Mouse (Mus musculus) CH12.LX (cell line): ENCODE data around the gene Wdr63. TPM values are rescaled to one million over a fixed set of nuclear protein-coding genes. Genes with fewer than 3 reads are reported as not detected.
A peak's percentile ranks its signal among the peaks of the same experiment; 100 is the strongest.

Source experiments
- DNase-seq: peaks from one replicate; pipeline ENCODE4 v3.0.0-alpha.2; 2013; ENCODE audit errors: extremely low read depth
- H3K27ac ChIP-seq: 2 replicates; pipeline ENCODE4 v1.5.1; 2012; ENCODE audit warnings: low read depth, mild to moderate bottlenecking, control low read depth, moderate library complexity; ENCODE audit not compliant: insufficient read depth
- H3K27me3 ChIP-seq: replicated peaks from 2 replicates; pipeline ENCODE3; 2012; ENCODE audit warnings: inconsistent platforms
- H3K36me3 ChIP-seq, 2 experiments: replicated peaks in 1 of 2; 2 replicates each; pipeline versions ENCODE3 to v1.6.1; 2012; ENCODE audit warnings: inconsistent platforms in 1 of 2, low read length in 1 of 2, mild to moderate bottlenecking in 1 of 2, mixed read lengths in 1 of 2, moderate library complexity in 1 of 2; ENCODE audit not compliant: control insufficient read depth in 1 of 2, insufficient read depth in 1 of 2
- H3K4me1 ChIP-seq, 2 experiments: 2 replicates each; pipeline ENCODE4 v1.6.1; 2012; ENCODE audit warnings: inconsistent platforms in 1 of 2, moderate library complexity in 1 of 2; ENCODE audit not compliant: insufficient read depth in 2 of 2, control insufficient read depth in 1 of 2
- H3K4me2 ChIP-seq: 2 replicates; pipeline ENCODE4 v1.6.1; 2012; ENCODE audit warnings: low read depth, mild to moderate bottlenecking, control low read depth; ENCODE audit not compliant: poor library complexity, insufficient read depth, severe bottlenecking
- H3K4me3 ChIP-seq, 3 experiments: fragments of 150-350 bp in 1 of 3; sonication (generic) in 1 of 3; replicated peaks in 1 of 3; 2 replicates each; pipeline versions ENCODE3 to v1.5.1; 2011 to 2012; ENCODE audit warnings: low read depth in 2 of 3, low read length in 2 of 3, mild to moderate bottlenecking in 2 of 3, moderate library complexity in 2 of 3, control low read depth in 1 of 3, improper control_type of control experiment in 1 of 3, inconsistent platforms in 1 of 3, mixed read lengths in 1 of 3; ENCODE audit not compliant: poor library complexity in 1 of 3
- H3K79me2 ChIP-seq: replicated peaks from 2 replicates; pipeline ENCODE4 v1.6.1; 2012; ENCODE audit warnings: mild to moderate bottlenecking, moderate library complexity; ENCODE audit not compliant: control insufficient read depth, poor library complexity, insufficient read depth, severe bottlenecking; ENCODE audit errors: extremely low read depth
- H3K9ac ChIP-seq: 2 replicates; pipeline ENCODE4 v1.6.1; 2012; ENCODE audit warnings: low read depth, mild to moderate bottlenecking, control low read depth, moderate library complexity; ENCODE audit not compliant: insufficient read depth
- H3K9me3 ChIP-seq: replicated peaks from 2 replicates; pipeline ENCODE3; 2012; ENCODE audit warnings: low read length, inconsistent platforms, mixed read lengths
- BHLHE40 ChIP-seq: IDR thresholded peaks from 2 replicates; pipeline ENCODE4 v1.6.1; 2011; ENCODE audit warnings: mild to moderate bottlenecking, low read depth, low read length, improper control_type of control experiment
- CHD1 ChIP-seq: IDR thresholded peaks from 2 replicates; pipeline ENCODE4 v1.6.1; 2012; ENCODE audit warnings: low read depth, low read length, improper control_type of control experiment, inconsistent platforms
- CHD2 ChIP-seq: IDR thresholded peaks from 2 replicates; pipeline ENCODE4 v1.6.1; 2011; ENCODE audit warnings: low read length, improper control_type of control experiment
- E2F4 ChIP-seq: IDR thresholded peaks from 2 replicates; pipeline ENCODE4 v1.6.1; 2011; ENCODE audit warnings: low read depth, low read length, improper control_type of control experiment; ENCODE audit not compliant: insufficient replicate concordance
- ELF1 ChIP-seq: IDR thresholded peaks from 2 replicates; pipeline ENCODE4 v1.6.1; 2014; ENCODE audit warnings: low read depth, mild to moderate bottlenecking, inconsistent platforms, low read length, improper control_type of control experiment
- EP300 ChIP-seq: IDR thresholded peaks from 2 replicates; pipeline ENCODE4 v1.6.1; 2011; ENCODE audit warnings: low read length, improper control_type of control experiment
- ETS1 ChIP-seq: conservative IDR thresholded peaks from 2 replicates; pipeline ENCODE4 v1.6.1; 2012; ENCODE audit warnings: low read depth, mild to moderate bottlenecking, inconsistent platforms, low read length, improper control_type of control experiment, moderate library complexity
- HCFC1 ChIP-seq: IDR thresholded peaks from 2 replicates; pipeline ENCODE4 v1.6.1; 2012; ENCODE audit warnings: low read depth, mild to moderate bottlenecking, inconsistent platforms, low read length, improper control_type of control experiment
- JUN ChIP-seq: IDR thresholded peaks from 2 replicates; pipeline ENCODE4 v1.6.1; 2011; ENCODE audit warnings: low read depth, mild to moderate bottlenecking, low read length, improper control_type of control experiment, moderate library complexity; ENCODE audit not compliant: insufficient read depth
- KAT2A ChIP-seq: IDR thresholded peaks from 2 replicates; pipeline ENCODE4 v1.6.1; 2012; ENCODE audit warnings: low read length, improper control_type of control experiment, inconsistent platforms; ENCODE audit not compliant: insufficient replicate concordance
- MAFK ChIP-seq: IDR thresholded peaks from 2 replicates; pipeline ENCODE4 v1.6.1; 2011; ENCODE audit warnings: low read length, improper control_type of control experiment; ENCODE audit not compliant: insufficient replicate concordance
- MAX ChIP-seq: IDR thresholded peaks from 2 replicates; pipeline ENCODE4 v1.6.1; 2011; ENCODE audit warnings: low read length, improper control_type of control experiment
- MAZ ChIP-seq: IDR thresholded peaks from 2 replicates; pipeline ENCODE4 v1.6.1; 2012; ENCODE audit warnings: low read depth, mild to moderate bottlenecking, inconsistent platforms, low read length, improper control_type of control experiment, moderate library complexity
- MXI1 ChIP-seq: IDR thresholded peaks from 2 replicates; pipeline ENCODE4 v1.6.1; 2011; ENCODE audit warnings: mild to moderate bottlenecking, low read depth, low read length, improper control_type of control experiment
- NELFE ChIP-seq: IDR thresholded peaks from 2 replicates; pipeline ENCODE4 v1.6.1; 2011; ENCODE audit warnings: low read depth, low read length, improper control_type of control experiment
- NRF1 ChIP-seq: IDR thresholded peaks from 2 replicates; pipeline ENCODE4 v1.6.1; 2014; ENCODE audit warnings: low read depth, mild to moderate bottlenecking, inconsistent platforms, low read length, improper control_type of control experiment, moderate library complexity
- POLR2AphosphoS2 ChIP-seq: IDR thresholded peaks from 2 replicates; pipeline ENCODE4 v1.6.1; 2011; ENCODE audit warnings: low read depth, low read length, improper control_type of control experiment
- SIN3A ChIP-seq: IDR thresholded peaks from 2 replicates; pipeline ENCODE4 v1.6.1; 2012; ENCODE audit warnings: low read length, improper control_type of control experiment, inconsistent platforms
- TCF12 ChIP-seq: IDR thresholded peaks from 2 replicates; pipeline ENCODE4 v1.6.1; 2014; ENCODE audit warnings: low read depth, mild to moderate bottlenecking, inconsistent platforms, low read length, improper control_type of control experiment
- USF2 ChIP-seq: conservative IDR thresholded peaks from 2 replicates; pipeline ENCODE4 v1.6.1; 2011; ENCODE audit warnings: low read depth, low read length, improper control_type of control experiment
- ZNF384 ChIP-seq: IDR thresholded peaks from 2 replicates; pipeline ENCODE4 v1.6.1; 2012; ENCODE audit warnings: low read depth, low read length, improper control_type of control experiment, inconsistent platforms
- dilution Hi-C: fragments of 300-500 bp; cut with MboI; formaldehyde crosslinking; loops from 2 replicates; pipeline ENCODE4 v1.14.3; 2020; ENCODE audit warnings: low sequenced_read_pairs; ENCODE audit not compliant: extremely low pct_unique_long_range_greater_than_20kb, extremely low pct_ligation_motif_present
- in situ Hi-C: fragments of 300-500 bp; cut with MboI; formaldehyde crosslinking; loops from 3 replicates; pipeline ENCODE4 v1.14.3; 2019; ENCODE audit warnings: low sequenced_read_pairs, low pct_ligation_motif_present, low pct_unique_long_range_greater_than_20kb, mixed read lengths
- polyA plus RNA-seq: library from polyadenylated mRNA; unstranded; fragments of >175 nt; gene quantifications from 2 replicates; pipeline ENCODE4 v1.2.1, GENCODE M21; 2012; ENCODE audit warnings: low read depth; ENCODE audit not compliant: insufficient read length
- total RNA-seq, 2 experiments: library from RNA; depleted of rRNA; stranded (reverse); fragments of 300-350 nt in 1 of 2; fragments of >200 nt in 1 of 2; gene quantifications; 2 replicates each; pipeline ENCODE4 v1.2.3; 2012 to 2014

Gene Wdr63
- total and polyA plus RNA-seq, 3 experiments: not detected

DNA sequence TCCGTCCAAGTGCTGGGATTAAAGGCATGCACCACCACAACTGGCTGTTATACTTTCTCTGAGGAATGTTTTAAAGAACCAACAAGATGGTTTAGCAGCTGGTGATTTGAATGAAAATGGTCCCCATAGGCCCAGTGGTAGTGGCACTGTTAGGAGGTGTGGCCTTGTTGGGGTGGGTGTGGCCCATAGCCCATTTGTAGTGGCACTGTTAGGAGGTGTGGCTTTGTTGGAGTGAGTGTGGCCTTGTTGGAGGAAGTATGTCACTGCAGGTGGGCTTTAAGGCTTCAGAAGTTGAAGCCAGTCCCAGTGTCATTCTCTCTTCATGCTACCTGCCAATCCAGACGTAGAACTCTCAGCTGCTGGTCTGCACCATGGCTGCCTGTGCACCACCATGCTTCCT, 79.5 kb downstream of the Wdr63 start:
- Histone ChIP-seq H3K4me1 (peaks cover 7 to 43% of the 10 kb centered on the region in 2 experiments), H3K79me2 (no peaks in the 10 kb centered on the region), H3K27ac (no peak overlapping the region), H3K27me3 (no peaks in the 10 kb centered on the region), H3K36me3 (no peaks in the 10 kb centered on the region), H3K9me3 (peaks cover 19% of the 10 kb centered on the region), H3K4me2 (no peak overlapping the region), H3K9ac (no peak overlapping the region), H3K4me3 (no peak overlapping the region)
- DNase-seq: no peak
- TF ChIP-seq ZNF384 (no peak), HCFC1 (no peak), CHD1 (no peak), BHLHE40 (no peak), MAZ (no peak), NELFE (no peak), ELF1 (no peak), POLR2AphosphoS2 (no peak), E2F4 (no peak), JUN (no peak)
- dilution Hi-C loops (no loop called here), in situ Hi-C loops (no loop called here)

DNA sequence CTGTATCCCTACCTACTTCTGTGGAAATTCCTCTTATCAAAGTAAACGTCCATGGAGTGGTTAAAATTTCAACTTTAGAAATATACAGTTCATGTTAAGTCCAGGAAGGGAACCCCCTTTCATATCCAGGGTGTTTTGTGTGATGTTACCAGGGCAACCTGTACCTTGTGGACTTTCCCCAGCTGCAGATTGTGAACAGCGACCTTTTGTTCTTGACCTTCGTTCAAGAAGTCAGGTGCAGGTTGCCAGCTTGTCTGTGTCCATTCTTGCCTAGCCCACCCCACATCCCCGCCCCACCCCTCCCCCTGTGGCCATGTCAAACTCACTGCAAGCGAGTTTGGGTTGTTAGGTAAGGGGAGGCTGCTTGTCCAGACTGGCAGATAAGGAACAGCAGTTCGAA, 80.8 kb downstream of the Wdr63 start:
- no peak overlapping the region for H3K9ac ChIP-seq
- no peaks in the 10 kb centered on the region for H3K36me3 ChIP-seq
- H3K4me1 ChIP-seq: peaks cover 7 to 43% of the 10 kb centered on the region in 2 experiments
- in situ Hi-C loops (no loop called here), dilution Hi-C loops (no loop called here)
- H3K79me2 ChIP-seq: no peaks in the 10 kb centered on the region
- 0 out of 2 replicates have a peak overlapping the region, but pooled peaks have one; percentile 6 for H3K4me2 ChIP-seq
- H3K4me3 ChIP-seq: no peak overlapping the region
- peak; percentile 65 for DNase-seq
- no peak overlapping the region for H3K27ac ChIP-seq
- peaks cover 16% of the 10 kb centered on the region for H3K9me3 ChIP-seq
- no peaks in the 10 kb centered on the region for H3K27me3 ChIP-seq
- TF ChIP-seq POLR2AphosphoS2 (no peak), JUN (no peak), MAFK (no peak), MAX (no peak), BHLHE40 (peak; percentile 62; the same call in 1 of the 2 replicates), TCF12 (peak; percentile 22; the same call in 1 of the 2 replicates), USF2 (no peak), CHD2 (no peak), MXI1 (peak; percentile 42; the same call in 1 of the 2 replicates), ETS1 (peak; percentile 27; the same call in 1 of the 2 replicates), NRF1 (no peak), KAT2A (no peak), SIN3A (no peak), ELF1 (no peak), EP300 (no peak)
